8 mouse cellular contexts compared by ENCODE assay signal in genomic region chr5:145139571-145140519, GRCm38 (mm10). TPM values are rescaled to one million over a fixed set of nuclear protein-coding genes. Genes with fewer than 3 reads are reported as not detected.
DNase-seq lines count a peak whose midpoint lies in the region; ATAC-seq and TF ChIP-seq lines count a peak whose summit lies in the region.

Gene Pdap1, minus strand, starts transcription at chr5:145140238.
Gene Bud31, plus strand, starts transcription at chr5:145140362.

- peak; percentile 89 for ATAC-seq in CD4-positive, CD25-positive, alpha-beta regulatory T cell, adult 4 months
- peak; percentile 91 for ATAC-seq in heart, embryonic 15.5 days (replicated peaks; ENCODE audit: insufficient number of reproducible peaks, insufficient read depth, low FRiP score, low read depth)
- peak; percentile 93 for ATAC-seq in liver, embryonic 14.5 days (ENCODE audit: insufficient read depth)
- peak; percentile 94 for ATAC-seq in neural tube, embryonic 11.5 days (ENCODE audit: insufficient read depth, low FRiP score, low TSS enrichment)
- peak; percentile 93 for ATAC-seq in stomach, postnatal 0 days (ENCODE audit: low FRiP score, low TSS enrichment)

- H3K27ac ChIP-seq in forebrain, embryonic 10.5 days, result peak within 1 kb of the TSS; percentile 99
- peak within 1 kb of the TSS; percentile 92 for H3K27ac ChIP-seq in heart, embryonic 15.5 days
- peak within 1 kb of the TSS; percentile 94 for H3K27ac ChIP-seq in liver, embryonic 14.5 days
- peak within 1 kb of the TSS; percentile 82 for H3K27ac ChIP-seq in neural tube, embryonic 11.5 days (ENCODE audit: low read depth, low read length)
- peak within 1 kb of the TSS; percentile 78 for H3K27ac ChIP-seq in stomach, postnatal 0 days (replicated peaks)

- H3K9me3 ChIP-seq in forebrain, embryonic 10.5 days, result no peaks in the 10 kb centered on the region
- H3K9me3 ChIP-seq in heart, embryonic 15.5 days (replicated peaks), result no peaks in the 10 kb centered on the region
- H3K9me3 ChIP-seq in liver, embryonic 14.5 days (ENCODE audit: control insufficient read depth, low read length), result no peaks in the 10 kb centered on the region
- no peaks in the 10 kb centered on the region for H3K9me3 ChIP-seq in neural tube, embryonic 11.5 days (ENCODE audit: control insufficient read depth, low read length)
- no peaks in the 10 kb centered on the region for H3K9me3 ChIP-seq in stomach, postnatal 0 days (ENCODE audit: control insufficient read depth, low read length)

- DNase-seq in c-Kit-negative CD71-positive TER-119-positive erythroid progenitor cells, embryonic 14.5 days (ENCODE audit: low read depth, low spot score), result peak; percentile 88
- peak; percentile 94 for DNase-seq in forebrain, embryonic 10.5 days (ENCODE audit: extremely low spot score, low spot score)
- DNase-seq in kidney, postnatal 25 days, result peak; percentile 94 to 96
- peak; percentile 81 to 86 (median 82) for DNase-seq in liver, embryonic 14.5 days (ENCODE audit: low read depth in 3 of 3, low spot score in 3 of 3)
- DNase-seq in neural tube, embryonic 11.5 days (ENCODE audit: low spot score), result peak; percentile 94
- peak; percentile 95 for DNase-seq in stomach, postnatal 0 days (ENCODE audit: low spot score)

- peaks cover 29% of the 10 kb centered on the region for H3K4me1 ChIP-seq in forebrain, embryonic 10.5 days
- H3K4me1 ChIP-seq in heart, embryonic 15.5 days (replicated peaks), result peaks cover 30% of the 10 kb centered on the region
- H3K4me1 ChIP-seq in liver, embryonic 14.5 days (replicated peaks; ENCODE audit: control insufficient read depth in 2 of 2, insufficient read depth in 2 of 2, low read length in 1 of 2), result peaks cover 14 to 16% of the 10 kb centered on the region in 2 experiments
- peaks cover 12% of the 10 kb centered on the region for H3K4me1 ChIP-seq in neural tube, embryonic 11.5 days (ENCODE audit: control insufficient read depth, insufficient read depth, low read length)
- H3K4me1 ChIP-seq in stomach, postnatal 0 days (replicated peaks; ENCODE audit: control insufficient read depth, insufficient read depth), result no peaks in the 10 kb centered on the region; the same call in 1 of the 2 replicates

- peak; percentile 18; the same call in 1 of the 2 replicates for TF ChIP-seq CTCF in liver, embryonic 14.5 days (IDR thresholded peaks at IDR 0.05; ENCODE audit: low read depth)
- TF ChIP-seq CTCF in stomach, postnatal 0 days (IDR thresholded peaks at IDR 0.05; ENCODE audit: low read depth), result no peak; the same call in 1 of the 2 replicates

- no peaks in the 10 kb centered on the region for H3K27me3 ChIP-seq in forebrain, embryonic 10.5 days (ENCODE audit: poor library complexity, severe bottlenecking)
- H3K27me3 ChIP-seq in heart, embryonic 15.5 days, result no peaks in the 10 kb centered on the region
- H3K27me3 ChIP-seq in liver, embryonic 14.5 days (ENCODE audit: control insufficient read depth, insufficient read depth, low read length), result no peaks in the 10 kb centered on the region
- no peaks in the 10 kb centered on the region for H3K27me3 ChIP-seq in neural tube, embryonic 11.5 days (ENCODE audit: control insufficient read depth, insufficient read depth, low read length)
- no peaks in the 10 kb centered on the region for H3K27me3 ChIP-seq in stomach, postnatal 0 days (ENCODE audit: control insufficient read depth, insufficient read depth, low read length)

- peaks cover 64% of the 10 kb centered on the region for H3K36me3 ChIP-seq in forebrain, embryonic 10.5 days (replicated peaks)
- peaks cover 56% of the 10 kb centered on the region for H3K36me3 ChIP-seq in heart, embryonic 15.5 days
- peaks cover 48% of the 10 kb centered on the region for H3K36me3 ChIP-seq in liver, embryonic 14.5 days (replicated peaks; ENCODE audit: control insufficient read depth, insufficient read depth, low read depth)
- peaks cover 16% of the 10 kb centered on the region for H3K36me3 ChIP-seq in neural tube, embryonic 11.5 days (ENCODE audit: control insufficient read depth, insufficient read depth, low read length)
- H3K36me3 ChIP-seq in stomach, postnatal 0 days (ENCODE audit: control insufficient read depth, insufficient read depth, low read length), result peaks cover 22% of the 10 kb centered on the region

- peak within 1 kb of the TSS; percentile 97 for H3K4me3 ChIP-seq in forebrain, embryonic 10.5 days
- H3K4me3 ChIP-seq in heart, embryonic 15.5 days, result peak within 1 kb of the TSS; percentile 83
- H3K4me3 ChIP-seq in liver, embryonic 14.5 days (ENCODE audit: insufficient read depth in 1 of 2, low read depth in 2 of 2, low read length in 2 of 2), result peak within 1 kb of the TSS; percentile 98
- H3K4me3 ChIP-seq in neural tube, embryonic 11.5 days (ENCODE audit: low read depth, low read length), result peak within 1 kb of the TSS; percentile 55
- H3K4me3 ChIP-seq in stomach, postnatal 0 days (ENCODE audit: low read depth, low read length), result peak within 1 kb of the TSS; percentile 87

- peak; percentile 85 for TF ChIP-seq EP300 in liver, embryonic 14.5 days (IDR thresholded peaks at IDR 0.05; ENCODE audit: low read depth)
- peak; percentile 97 for TF ChIP-seq EP300 in stomach, postnatal 0 days (optimal IDR thresholded peaks at IDR 0.05)

- H3K4me2 ChIP-seq in heart, embryonic 15.5 days, result peak within 1 kb of the TSS; percentile 75
- peak within 1 kb of the TSS; percentile 98 for H3K4me2 ChIP-seq in liver, embryonic 14.5 days (ENCODE audit: low read depth)
- peak within 1 kb of the TSS; percentile 74 for H3K4me2 ChIP-seq in neural tube, embryonic 11.5 days (ENCODE audit: low read depth)
- peak within 1 kb of the TSS; percentile 74 for H3K4me2 ChIP-seq in stomach, postnatal 0 days (replicated peaks; ENCODE audit: low read depth)

- under 1% methylated on average over 84 of the region's 84 CpGs for WGBS in forebrain, embryonic 10.5 days
- under 1% methylated on average over 81 of the region's 84 CpGs for WGBS in heart, embryonic 15.5 days
- whole genome bisulfite sequencing in liver, embryonic 14.5 days (ENCODE audit: insufficient replicate concordance), result under 1% methylated on average over 84 of the region's 84 CpGs
- under 1% methylated on average over 82 of the region's 84 CpGs for WGBS in neural tube, embryonic 11.5 days
- under 1% methylated on average over 84 of the region's 84 CpGs for WGBS in stomach, postnatal 0 days

- H3K9ac ChIP-seq in heart, embryonic 15.5 days, result peak within 1 kb of the TSS; percentile 88
- H3K9ac ChIP-seq in liver, embryonic 14.5 days (replicated peaks), result peak within 1 kb of the TSS; percentile 98
- peak within 1 kb of the TSS; percentile 64 for H3K9ac ChIP-seq in neural tube, embryonic 11.5 days (ENCODE audit: low read length)
- peak within 1 kb of the TSS; percentile 88 for H3K9ac ChIP-seq in stomach, postnatal 0 days (ENCODE audit: low read length)

RNA-seq across cellular contexts. Expression of gene Pdap1, which starts in this region (rescaled TPM):
- polyA plus RNA-seq in CD4-positive, CD25-positive, alpha-beta regulatory T cell, adult 4 months (2017; shearing (Covaris generic)), result 10 to 100 TPM; 31.1 to 50.9 TPM
- polyA plus RNA-seq in forebrain, embryonic 10.5 days (2016; fragmentation: Nextera tagmentation; extraction: Ambion mirVana), result 148 and 151 TPM in 2 replicates
- polyA plus RNA-seq in heart, embryonic 15.5 days (2015; fragmentation: Nextera tagmentation; extraction: Ambion mirVana), result 52.1 and 65.4 TPM in 2 replicates
- 13.6 and 44.0 TPM in 2 replicates for polyA plus RNA-seq in liver, embryonic 14.5 days (2012; rRNA removed)
- 44.4 and 50.1 TPM in 2 replicates for polyA plus RNA-seq in liver, embryonic 14.5 days (2014; fragmentation: Nextera tagmentation; extraction: Ambion mirVana)
- polyA plus RNA-seq in neural tube, embryonic 11.5 days (2014; fragmentation: Nextera tagmentation; extraction: Ambion mirVana), result 112 and 116 TPM in 2 replicates
- 51.1 and 62.0 TPM in 2 replicates for polyA plus RNA-seq in stomach, postnatal 0 days (2015; fragmentation: Nextera tagmentation; extraction: Ambion mirVana)

RNA-seq across cellular contexts. Expression of gene Bud31, which starts in this region (rescaled TPM):
- 100 to 1,000 TPM; 105 to 106 TPM for polyA plus RNA-seq in CD4-positive, CD25-positive, alpha-beta regulatory T cell, adult 4 months (2017; shearing (Covaris generic))
- polyA plus RNA-seq in forebrain, embryonic 10.5 days (2016; fragmentation: Nextera tagmentation; extraction: Ambion mirVana), result 250 and 253 TPM in 2 replicates
- polyA plus RNA-seq in heart, embryonic 15.5 days (2015; fragmentation: Nextera tagmentation; extraction: Ambion mirVana), result 113 and 116 TPM in 2 replicates
- polyA plus RNA-seq in liver, embryonic 14.5 days (2012; rRNA removed), result 49.1 and 79.2 TPM in 2 replicates
- polyA plus RNA-seq in liver, embryonic 14.5 days (2014; fragmentation: Nextera tagmentation; extraction: Ambion mirVana), result 154 and 155 TPM in 2 replicates
- 250 and 260 TPM in 2 replicates for polyA plus RNA-seq in neural tube, embryonic 11.5 days (2014; fragmentation: Nextera tagmentation; extraction: Ambion mirVana)
- 128 and 129 TPM in 2 replicates for polyA plus RNA-seq in stomach, postnatal 0 days (2015; fragmentation: Nextera tagmentation; extraction: Ambion mirVana)

Comparison
In these comparisons a context has a peak if more than half of its experiments do, and no peak if none do; other contexts are left out.
1. Peak in every context shown above with its lines: DNase-seq, ATAC-seq, H3K4me3 ChIP-seq and H3K27ac ChIP-seq.